Mouse (Mus musculus) olfactory bulb, adult 2 months (tissue): ENCODE data around the gene Dusp28.

Source experiments
- CTCF ChIP-seq: fragments of 200-500 bp; IDR thresholded peaks from 2 replicates; pipeline ENCODE4 v1.5.1; 2012; ENCODE audit warnings: low read depth, mild to moderate bottlenecking, low read length, moderate library complexity; ENCODE audit not compliant: insufficient read depth
- POLR2A ChIP-seq: fragments of 200-500 bp; IDR thresholded peaks from 2 replicates; pipeline ENCODE4 v1.6.1; 2012; ENCODE audit warnings: mild to moderate bottlenecking, low read depth, low read length, moderate library complexity; ENCODE audit not compliant: insufficient read depth

- TF ChIP-seq POLR2A (no peak), CTCF (no peak)
These were observed 23.5 kb downstream of the Dusp28 start for GRCm38 (mm10) chr1:92930171-92930706.
